Mouse (Mus musculus) olfactory bulb, adult 2 months (tissue): ENCODE measurements around the gene Akna. TPM values are rescaled to one million over a fixed set of nuclear protein-coding genes. Genes with fewer than 3 reads are reported as not detected.
A peak's percentile ranks its signal among the peaks of the same experiment; 100 is the strongest.

Experiments
- H3K27ac ChIP-seq: fragments of 200-500 bp; 2 replicates; pipeline ENCODE4 v1.5.1; 2012; ENCODE audit warnings: low read depth, low read length; ENCODE audit not compliant: insufficient read depth
- H3K4me1 ChIP-seq: fragments of 200-500 bp; 2 replicates; pipeline ENCODE4 v1.6.1; 2012; ENCODE audit warnings: low read length; ENCODE audit not compliant: control insufficient read depth, insufficient read depth
- H3K4me3 ChIP-seq: fragments of 200-500 bp; 2 replicates; pipeline ENCODE4 v1.5.1; 2012; ENCODE audit warnings: mild to moderate bottlenecking, low read depth, low read length, moderate library complexity; ENCODE audit not compliant: insufficient read depth
- CTCF ChIP-seq: fragments of 200-500 bp; IDR thresholded peaks from 2 replicates; pipeline ENCODE4 v1.5.1; 2012; ENCODE audit warnings: low read depth, mild to moderate bottlenecking, low read length, moderate library complexity; ENCODE audit not compliant: insufficient read depth
- POLR2A ChIP-seq: fragments of 200-500 bp; IDR thresholded peaks from 2 replicates; pipeline ENCODE4 v1.6.1; 2012; ENCODE audit warnings: mild to moderate bottlenecking, low read depth, low read length, moderate library complexity; ENCODE audit not compliant: insufficient read depth
- WGBS: fragments of 180-500 bp; shearing (Covaris S2); methylation state at CpG from one replicate; pipeline ENCODE4 v1.1.7; 2018; 5-methylcytosine and 5-hydroxymethylcytosine counted together
- polyA plus RNA-seq: library from polyadenylated mRNA; stranded (reverse); fragments of >200 nt; gene quantifications from 2 replicates; pipeline ENCODE4 v1.2.4, GENCODE M21; 2012; ENCODE audit warnings: low replicate concordance; ENCODE audit not compliant: missing spikeins, insufficient read depth, insufficient read length

Akna gene
- polyA plus RNA-seq = not detected in 2 replicates

- TF ChIP-seq POLR2A (no peak), CTCF (no peak)
- Histone ChIP-seq H3K4me3 (peak within 1 kb of the TSS; percentile 11), H3K4me1 (peaks cover 27% of the 10 kb centered on the region), H3K27ac (peak within 1 kb of the TSS; percentile 34)
- 28% methylated on average over 17 of the region's 17 CpGs for WGBS
These were observed at the start of gene Akna for GRCm38 (mm10) chr4:63403040-63403959. Gene Akna (minus strand): TSS chr4:63403354.

GRCm38 (mm10) chr4:63452555-63452954 lies 49.4 kb upstream of the Akna start:
- Histone ChIP-seq H3K4me3 (no peak overlapping the region), H3K27ac (no peak overlapping the region), H3K4me1 (peaks cover 9% of the 10 kb centered on the region)
- TF ChIP-seq POLR2A = no peak
- no peak for TF ChIP-seq CTCF
- 25% methylated on average over 3 of the region's 3 CpGs for WGBS

- Histone ChIP-seq H3K4me3 (no peak overlapping the region), H3K4me1 (peaks cover 9% of the 10 kb centered on the region), H3K27ac (no peak overlapping the region)
- TF ChIP-seq POLR2A (no peak), CTCF (no peak)
- WGBS = 81% methylated on average over 5 of the region's 5 CpGs
These were observed 47.4 kb upstream of the Akna start for GRCm38 (mm10) chr4:63450551-63450950.

DNA sequence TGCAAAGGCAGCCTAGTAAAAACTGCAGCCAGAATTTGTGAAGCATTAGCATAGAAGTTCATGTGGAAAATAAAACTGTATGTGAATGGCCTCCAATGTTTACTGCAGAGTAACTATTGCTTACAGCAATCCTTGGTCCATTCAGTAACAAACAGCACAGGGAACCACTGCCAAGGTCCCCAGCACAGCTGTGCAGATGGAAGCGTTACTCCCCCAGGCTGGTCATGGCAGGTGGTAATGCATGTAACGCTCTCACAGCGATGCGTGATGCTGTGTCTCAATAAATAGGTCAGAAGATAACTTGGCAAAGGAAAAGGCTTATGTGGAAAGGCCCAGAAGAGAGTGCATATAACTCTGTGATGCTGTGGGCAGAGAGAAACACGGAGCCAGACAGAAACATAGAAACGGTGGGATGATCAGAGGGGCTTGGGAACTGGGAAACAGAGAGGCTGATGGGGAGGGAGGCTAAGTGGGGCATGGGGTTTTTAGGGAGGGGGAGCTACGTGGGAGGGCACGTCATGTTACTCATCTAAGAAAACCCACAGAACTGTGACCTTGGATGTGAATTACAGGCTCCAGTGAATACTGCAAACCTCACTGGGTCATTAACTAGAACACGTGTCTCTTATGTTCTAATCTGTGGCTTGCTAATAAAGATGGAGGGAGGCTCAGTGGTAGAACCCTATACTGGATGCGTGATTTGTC lies 41.4 kb upstream of the Akna start:
- TF ChIP-seq POLR2A (no peak), CTCF (no peak)
- no peak overlapping the region for H3K27ac ChIP-seq
- peaks cover 5% of the 10 kb centered on the region for H3K4me1 ChIP-seq
- no peak overlapping the region for H3K4me3 ChIP-seq
- WGBS = 34% methylated on average over 10 of the region's 10 CpGs

GRCm38 (mm10) chr4:63443101-63443500 lies 39.9 kb upstream of the Akna start:
- Histone ChIP-seq H3K27ac (no peak overlapping the region), H3K4me3 (no peak overlapping the region), H3K4me1 (peaks cover 5% of the 10 kb centered on the region)
- TF ChIP-seq POLR2A = no peak
- no peak for TF ChIP-seq CTCF
- 83% methylated on average over 2 of the region's 2 CpGs for WGBS

- Histone ChIP-seq H3K4me3 (no peak overlapping the region), H3K4me1 (peaks cover 13% of the 10 kb centered on the region), H3K27ac (no peak overlapping the region)
- TF ChIP-seq CTCF (no peak), POLR2A (no peak)
- 90% methylated on average over 7 of the region's 7 CpGs for WGBS
These were observed 38.5 kb upstream of the Akna start for GRCm38 (mm10) chr4:63441616-63442015.

DNA sequence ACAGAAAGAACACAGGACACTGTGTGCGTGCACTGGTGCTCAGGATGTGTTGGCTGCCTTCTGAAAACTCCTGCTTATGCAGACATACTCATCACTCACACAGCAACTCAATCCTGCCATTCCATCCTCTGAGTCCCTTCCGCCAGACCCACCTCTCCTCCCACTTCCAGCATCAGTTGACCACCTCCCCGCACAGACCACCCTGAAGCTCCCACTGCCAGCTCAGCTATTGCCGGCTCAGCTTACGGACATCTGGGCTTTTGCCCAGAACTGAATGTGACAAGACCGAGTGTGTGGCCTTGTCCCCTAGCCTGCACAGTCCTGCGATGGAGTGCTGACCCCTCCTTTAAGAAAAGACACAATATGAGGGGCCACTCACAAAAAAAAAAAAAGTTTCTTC lies 37.1 kb upstream of the Akna start:
- H3K4me1 ChIP-seq = peaks cover 13% of the 10 kb centered on the region
- H3K27ac ChIP-seq = no peak overlapping the region
- WGBS = 76% methylated on average over 7 of the region's 7 CpGs
- H3K4me3 ChIP-seq = no peak overlapping the region
- no peak for TF ChIP-seq CTCF
- TF ChIP-seq POLR2A = no peak

DNA sequence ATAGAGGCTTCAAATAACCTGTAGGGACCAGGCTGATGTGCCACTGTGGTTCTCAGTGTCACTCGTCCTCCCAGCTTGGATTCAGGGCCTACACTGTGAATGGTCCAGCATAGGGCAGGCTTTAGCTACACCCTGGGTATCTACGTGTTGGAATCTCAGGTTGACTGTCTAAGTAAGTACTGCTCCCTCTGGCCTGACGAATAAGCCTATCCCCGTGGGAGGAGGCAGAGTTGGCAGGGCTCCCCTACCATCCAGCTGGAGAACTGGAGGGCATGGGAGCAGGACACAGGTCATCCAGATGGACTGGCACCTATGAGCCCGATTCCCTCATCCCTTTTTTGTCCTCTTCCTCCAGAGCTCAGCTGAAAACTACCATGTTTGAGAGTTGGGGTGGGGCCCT lies 34.8 kb upstream of the Akna start:
- H3K27ac ChIP-seq = no peak overlapping the region
- no peak overlapping the region for H3K4me3 ChIP-seq
- 84% methylated on average over 5 of the region's 5 CpGs for WGBS
- no peak for TF ChIP-seq POLR2A
- TF ChIP-seq CTCF = no peak
- peaks cover 9% of the 10 kb centered on the region; the same call in 1 of the 2 replicates for H3K4me1 ChIP-seq
